Mouse (Mus musculus) brain, adult 10 weeks (tissue): ENCODE results near the gene Sprr2d. TPM values are rescaled to one million over a fixed set of nuclear protein-coding genes. Genes with fewer than 3 reads are reported as not detected.

ENCODE experiments used
- polyA plus RNA-seq: library from polyadenylated mRNA; stranded (reverse); fragments of 350-450 nt; fragmentation: Illumina TruSeq; extraction: RNeasy Lipid Tissue Mini Kit (QIAGEN cat#74804); gene quantifications from one replicate; pipeline ENCODE4 v1.2.3, GENCODE M21; 2015; ENCODE audit warnings: low read depth, low replicate concordance

The Sprr2d gene
- polyA plus RNA-seq, result not detected

GRCm38 (mm10) chr3:92338840-92339239 is at the start of gene Sprr2d:
Gene Sprr2d (plus strand): TSS chr3:92339140.

GRCm38 (mm10) chr3:92316320-92316719 is 22.6 kb upstream of the Sprr2d start, which contains the start of gene Sprr2b:
Gene Sprr2b (plus strand): TSS chr3:92316620.

GRCm38 (mm10) chr3:92351843-92352242 is 12.9 kb downstream of the Sprr2d start, which contains the start of gene Sprr2e:
Gene Sprr2e (plus strand): TSS chr3:92352143.

GRCm38 (mm10) chr3:92364887-92365286 is 25.9 kb downstream of the Sprr2d start, which contains the start of gene Sprr2f:
Gene Sprr2f (plus strand): TSS chr3:92365187.

GRCm38 (mm10) chr3:92385385-92385784 is 46.4 kb downstream of the Sprr2d start, which contains the start of gene Sprr2h:
Gene Sprr2h (plus strand): TSS chr3:92385685.

Other genes starting within 250 kb of the Sprr2d start
- not detected for gene Prr9, start 215.2 kb upstream of the Sprr2d start, polyA plus RNA-seq
- gene Lelp1, start 196.4 kb upstream of the Sprr2d start, polyA plus RNA-seq, result not detected
- not detected for gene Sprr2a1, start 123.3 kb upstream of the Sprr2d start, polyA plus RNA-seq
- not detected for gene Sprr2a2, start 123.2 kb upstream of the Sprr2d start, polyA plus RNA-seq
- gene Sprr2a3, start 53.7 kb upstream of the Sprr2d start, polyA plus RNA-seq, result not detected
- not detected for gene Sprr2b, start 22.5 kb upstream of the Sprr2d start, polyA plus RNA-seq
- not detected for gene Sprr2e, start 13.0 kb downstream of the Sprr2d start, polyA plus RNA-seq
- not detected for gene Sprr2f, start 26.0 kb downstream of the Sprr2d start, polyA plus RNA-seq
- gene Sprr2h, start 46.5 kb downstream of the Sprr2d start, polyA plus RNA-seq, result not detected
- not detected for gene Sprr2i, start 68.9 kb downstream of the Sprr2d start, polyA plus RNA-seq
- gene Sprr2j-ps, start 78.9 kb downstream of the Sprr2d start, polyA plus RNA-seq, result not detected
- 4.1 TPM for gene Gm9774, start 90.3 kb downstream of the Sprr2d start, polyA plus RNA-seq
- gene Sprr2k, start 93.4 kb downstream of the Sprr2d start, polyA plus RNA-seq, result not detected
- gene Sprr1b, start 99.6 kb downstream of the Sprr2d start, polyA plus RNA-seq, result not detected
- not detected for gene Sprr3, start 119.6 kb downstream of the Sprr2d start, polyA plus RNA-seq
- gene Sprr1a, start 146.8 kb downstream of the Sprr2d start, polyA plus RNA-seq, result not detected
- not detected for gene Sprr4, start 161.4 kb downstream of the Sprr2d start, polyA plus RNA-seq
- not detected for gene 2310046K23Rik, start 195.4 kb downstream of the Sprr2d start, polyA plus RNA-seq
- gene Ivl, start 234.6 kb downstream of the Sprr2d start, polyA plus RNA-seq, result not detected
- gene Smcp, start 249.9 kb downstream of the Sprr2d start, polyA plus RNA-seq, result not detected